Mouse (Mus musculus) cerebellum, adult 18-20 months (tissue): Measurements from ENCODE around the gene Glis3.

Source experiments
- DNase-seq, 2 experiments: peaks; one replicate each; pipeline ENCODE4 v3.0.0; 2021

Gene Glis3

DNA sequence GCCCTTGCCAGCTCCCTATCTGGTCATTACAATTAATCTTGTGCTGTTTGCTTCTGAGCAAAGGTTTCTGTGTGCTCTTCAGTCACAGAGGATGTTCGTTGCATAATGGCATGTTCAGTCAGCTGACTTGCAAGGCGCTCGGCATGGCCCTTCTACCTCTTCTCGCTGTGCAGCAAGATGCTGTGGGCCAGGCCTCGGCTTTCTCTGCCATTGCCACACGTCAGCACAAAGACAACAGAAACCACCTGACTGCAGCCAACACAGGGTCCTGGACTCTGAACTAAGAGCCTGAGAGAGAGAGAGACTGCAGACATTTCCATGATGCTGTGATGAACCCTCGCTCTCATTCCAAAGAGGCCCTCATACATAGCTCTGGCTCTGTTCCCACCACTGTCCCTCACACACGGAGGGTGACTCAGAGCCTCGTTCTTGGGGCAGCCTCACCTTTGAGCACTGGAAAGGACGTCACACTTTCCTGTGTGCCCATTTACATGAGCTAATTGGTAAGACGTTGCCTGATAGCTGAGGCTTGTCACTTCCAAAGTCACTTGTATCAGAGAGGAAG is 380.6 kb downstream of the Glis3 start:
- peak in 1 of 2 experiments; percentile 9 for DNase-seq

DNA sequence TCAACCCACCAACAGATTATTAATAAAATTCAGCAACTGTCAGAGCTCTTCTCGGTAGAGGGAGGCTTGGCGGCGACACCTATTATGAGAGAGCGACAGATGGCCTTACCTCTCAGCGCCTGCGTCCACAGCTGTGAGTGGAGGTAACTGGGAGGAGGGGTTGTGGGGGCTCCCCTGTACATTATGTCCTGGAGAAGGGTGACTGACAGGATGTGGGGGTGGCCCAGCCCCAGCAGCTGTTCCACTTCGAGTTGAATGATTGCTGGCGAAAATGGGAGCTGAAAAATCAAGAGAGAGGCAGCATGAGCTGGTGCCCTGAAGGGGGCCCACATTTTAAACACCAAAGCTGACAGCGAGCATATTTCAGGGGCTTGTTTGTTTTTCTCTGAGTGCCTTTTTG is 381.2 kb downstream of the Glis3 start:
- DNase-seq: peak; percentile 14 to 15

DNA sequence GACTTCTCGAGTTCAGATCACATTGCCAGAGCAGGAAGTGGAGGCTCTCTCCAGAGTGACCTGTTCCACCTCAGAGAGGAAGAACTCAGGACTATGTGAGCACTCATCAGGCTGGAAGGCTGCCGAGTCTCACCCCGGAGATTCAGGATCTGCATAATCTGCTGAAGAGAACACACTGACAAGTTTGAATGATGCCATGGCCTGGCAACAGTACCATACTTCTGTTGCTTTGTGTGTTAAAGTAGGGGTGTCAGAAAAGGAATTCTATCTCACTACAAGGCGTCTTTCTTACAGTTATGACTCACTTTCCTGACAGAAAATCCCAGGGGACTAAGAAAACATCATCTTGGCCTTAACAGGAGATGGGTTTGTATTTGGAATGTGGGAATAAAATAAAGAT is 388.3 kb downstream of the Glis3 start:
- DNase-seq: no peak

GRCm38 (mm10) chr19:28289457-28289856 is 390.4 kb downstream of the Glis3 start:
- DNase-seq: no peak

DNA sequence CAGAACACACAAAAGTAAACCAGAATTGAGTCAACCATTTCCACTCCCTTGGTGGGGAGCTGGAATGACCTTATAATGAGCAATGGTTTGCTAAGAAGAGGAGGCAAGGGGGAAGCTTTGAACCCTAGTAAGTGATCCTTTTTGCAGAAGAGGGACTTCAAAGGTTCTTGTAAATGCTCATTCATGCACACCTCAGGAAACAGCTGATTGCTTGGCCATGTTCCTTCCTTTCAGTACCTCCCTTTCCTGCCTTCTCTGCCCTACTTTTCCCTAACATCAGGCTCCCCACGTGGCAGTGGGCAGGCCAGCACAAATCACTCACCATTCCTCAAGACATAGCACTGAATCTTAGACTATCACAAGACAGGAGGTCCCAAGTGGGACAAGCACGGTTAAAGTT is 392.4 kb downstream of the Glis3 start:
- no peak for DNase-seq

DNA sequence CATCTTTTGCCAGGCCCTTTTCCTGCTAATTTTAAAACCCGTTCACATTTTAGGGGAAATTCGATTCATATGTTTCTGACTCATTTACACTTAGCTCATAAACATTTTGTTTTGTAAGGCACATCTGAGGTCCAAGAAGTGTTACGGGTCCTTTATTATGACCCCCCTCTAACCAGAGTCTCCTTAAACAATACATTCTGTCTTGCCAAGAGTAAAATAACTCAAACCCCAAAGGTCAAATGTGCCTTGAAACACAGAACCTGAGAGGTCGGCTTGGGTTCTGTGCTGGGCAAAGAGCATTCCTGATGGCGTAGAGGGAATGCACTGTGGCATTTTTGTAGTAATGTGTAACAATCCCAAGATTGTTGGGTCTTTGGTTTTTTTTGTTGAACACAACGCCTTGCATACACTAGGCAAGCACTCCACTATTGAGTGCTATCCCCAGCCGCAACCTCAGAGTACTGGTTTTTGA is 395.7 kb downstream of the Glis3 start:
- DNase-seq: no peak

DNA sequence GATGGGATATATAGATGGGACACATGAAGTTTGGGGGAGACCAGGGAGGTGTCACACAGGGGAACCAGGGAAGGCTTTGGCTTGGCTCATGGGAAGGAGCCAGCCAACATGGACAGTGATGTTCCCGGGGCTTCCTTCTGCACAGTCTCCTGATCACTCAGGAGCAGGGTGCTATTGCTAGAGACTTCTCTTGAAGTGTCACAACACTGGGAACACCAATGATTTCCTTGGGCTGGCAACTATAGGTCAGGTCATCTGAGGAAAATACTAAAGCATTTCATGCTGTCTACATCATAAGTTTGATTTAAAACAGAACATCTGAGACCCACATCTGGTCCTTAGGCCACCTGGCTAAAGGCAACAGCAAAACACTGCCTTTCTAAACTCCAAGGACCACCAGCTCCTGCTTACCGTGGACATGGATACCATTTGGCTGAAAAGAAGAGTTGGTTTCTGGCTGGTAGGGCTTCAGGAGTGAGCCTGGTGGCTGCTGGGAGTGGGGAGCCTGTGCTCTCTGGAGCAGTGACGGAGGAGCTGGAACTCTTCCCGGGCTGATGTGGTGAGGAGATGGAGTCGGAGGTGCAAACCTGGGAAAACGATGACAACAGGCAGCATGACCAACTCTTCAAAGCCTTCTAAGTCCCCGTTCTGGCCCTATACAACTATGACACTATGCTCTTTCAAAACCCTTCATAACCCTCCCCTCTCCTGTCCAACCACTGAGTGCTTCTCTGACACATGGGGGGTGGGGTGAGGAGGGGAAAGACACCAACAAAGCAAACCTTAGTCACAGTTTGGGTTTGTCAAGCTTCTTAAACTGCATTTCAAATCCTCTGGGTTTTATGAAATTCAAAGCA is 396.4 kb downstream of the Glis3 start:
- DNase-seq: no peak

- no peak for DNase-seq
Observed at GRCm38 (mm10) chr19:28281405-28281804, 398.5 kb downstream of the Glis3 start.

- DNase-seq: no peak
Observed at GRCm38 (mm10) chr19:28277104-28277503, 402.8 kb downstream of the Glis3 start.

DNA sequence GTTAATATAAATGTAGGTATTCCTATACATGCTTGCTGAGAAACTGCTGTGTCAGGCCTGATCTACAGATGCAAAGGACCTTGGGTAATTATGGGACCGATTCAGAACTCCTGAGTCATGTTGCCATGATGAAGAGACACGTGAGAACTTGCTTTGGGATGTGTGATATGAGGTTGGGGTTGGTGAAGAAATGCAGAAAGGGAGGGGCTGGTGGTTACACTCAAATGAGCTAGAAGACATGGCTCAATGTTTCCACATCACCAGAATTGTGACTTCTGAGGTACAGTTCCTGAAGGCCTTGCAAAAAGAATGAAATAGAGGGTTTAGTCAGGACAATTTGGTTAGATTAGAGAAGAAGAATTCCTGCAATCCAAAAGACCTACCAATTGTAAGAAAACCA is 405.4 kb downstream of the Glis3 start:
- DNase-seq: no peak

DNA sequence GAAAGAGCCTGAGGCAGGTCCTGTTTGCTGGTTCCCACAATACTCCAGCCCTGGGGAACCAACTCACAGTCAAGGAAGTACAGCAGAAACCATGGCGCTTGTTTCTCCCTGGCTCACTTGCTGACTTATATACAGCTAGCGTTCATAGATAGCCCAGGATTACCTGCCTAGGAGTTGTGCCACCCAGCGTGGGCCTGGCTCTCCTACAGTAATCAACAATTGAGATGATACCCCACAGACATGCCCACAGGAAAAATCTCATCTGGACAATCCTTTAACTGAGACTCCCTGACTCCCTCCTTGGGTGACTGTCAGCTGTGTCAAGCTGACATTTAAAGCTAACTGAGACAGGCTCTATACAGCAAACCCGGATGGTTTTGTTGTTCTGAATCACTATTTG is 405.9 kb downstream of the Glis3 start:
- DNase-seq: no peak

DNA sequence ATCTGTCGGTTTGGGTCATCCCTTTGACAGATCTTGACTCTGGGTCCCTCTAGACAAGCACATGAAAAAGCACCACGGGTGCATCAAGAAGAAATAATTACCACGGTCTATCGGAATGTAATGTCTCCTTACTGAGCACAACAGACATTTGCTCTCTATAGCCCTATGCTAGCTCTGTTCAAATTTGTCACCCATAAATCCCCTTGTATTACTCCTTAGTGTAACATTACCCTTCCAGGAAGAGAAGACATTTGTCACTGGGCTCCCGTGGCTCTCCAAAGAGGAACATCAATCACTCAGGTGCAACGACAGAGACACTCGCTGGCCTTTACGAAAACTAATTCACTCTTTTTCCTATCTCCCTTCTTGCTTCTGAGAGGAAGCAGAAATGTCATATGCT is 413.0 kb downstream of the Glis3 start:
- DNase-seq: no peak

- no peak for DNase-seq
Observed at GRCm38 (mm10) chr19:28265776-28266175, 414.1 kb downstream of the Glis3 start.

DNA sequence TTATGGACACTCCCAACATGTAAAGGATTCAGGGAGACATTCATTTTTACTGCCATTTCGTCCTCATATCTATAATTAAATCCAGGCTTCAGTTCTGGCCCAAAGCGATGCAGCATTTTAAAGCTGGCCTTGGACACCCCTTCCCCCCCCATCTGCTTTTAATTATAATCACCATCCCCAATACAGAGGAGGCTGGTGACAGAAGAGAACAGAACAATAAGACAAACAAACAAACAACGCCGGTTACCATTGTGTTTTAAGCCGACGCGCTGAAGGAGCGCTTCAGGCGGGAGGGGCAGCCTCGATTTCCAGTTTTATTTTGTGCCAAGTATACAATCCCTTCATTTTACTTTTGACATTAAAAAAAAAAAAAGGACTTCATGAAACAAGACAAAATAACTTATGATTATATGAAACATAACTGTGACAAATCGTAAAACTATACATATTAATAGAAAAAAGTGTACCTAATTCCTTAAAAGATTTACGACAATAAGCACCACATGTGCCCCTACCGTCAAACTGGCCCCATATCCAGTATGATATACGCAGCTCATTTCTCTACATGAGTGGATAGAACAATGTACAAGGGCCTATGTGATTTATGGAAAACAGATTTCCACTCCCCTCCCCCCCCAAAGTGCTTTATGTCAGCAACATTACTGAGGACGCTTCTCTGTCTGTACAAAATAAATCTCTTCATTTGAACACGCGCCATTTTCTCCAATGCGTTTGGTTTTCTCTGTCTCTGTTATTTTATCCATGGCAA is 420.8 kb downstream of the Glis3 start:
- no peak for DNase-seq

DNA sequence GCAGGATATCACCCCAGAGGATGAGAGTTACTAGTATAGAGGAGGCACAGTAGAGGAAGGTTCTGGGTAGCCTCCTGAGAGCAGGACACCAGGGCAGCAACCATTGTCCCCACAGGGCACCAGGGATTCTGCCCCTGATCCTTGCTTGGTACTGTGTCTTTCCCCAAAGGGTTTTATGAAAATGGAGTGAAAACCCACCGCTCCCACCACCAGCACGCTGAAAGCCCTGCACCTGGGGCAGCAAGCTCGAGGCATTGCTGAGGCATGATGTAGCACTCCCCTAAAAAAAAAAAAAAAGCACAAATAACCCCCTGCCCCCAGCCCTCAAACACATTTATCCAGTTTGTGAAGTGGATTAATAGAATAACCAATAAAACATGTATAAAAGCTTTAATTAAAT is 421.4 kb downstream of the Glis3 start:
- DNase-seq: no peak

- DNase-seq: no peak
Observed at GRCm38 (mm10) chr19:28247345-28247744, 432.5 kb downstream of the Glis3 start.

GRCm38 (mm10) chr19:28246186-28246585 is 433.7 kb downstream of the Glis3 start:
- no peak for DNase-seq

DNA sequence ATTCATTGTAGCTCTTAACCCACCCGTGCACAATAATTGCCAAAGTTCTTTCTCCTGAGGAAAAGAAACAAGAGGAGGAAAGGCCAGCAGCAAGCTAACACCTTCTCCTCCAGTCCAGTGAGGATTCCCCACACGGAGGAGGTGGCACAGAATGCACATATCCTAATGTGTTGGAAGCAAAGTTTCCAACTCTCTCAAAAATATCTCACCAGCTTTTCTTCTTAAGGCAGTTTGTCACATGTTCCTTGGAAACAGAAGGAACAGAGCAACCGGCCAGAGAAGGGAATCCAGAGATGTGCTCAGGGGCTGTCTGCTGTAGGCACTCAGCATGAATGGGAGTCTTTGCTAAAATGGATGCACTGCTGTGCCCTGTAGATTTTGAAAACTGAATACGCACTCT is 441.8 kb downstream of the Glis3 start:
- no peak for DNase-seq

- no peak for DNase-seq
Observed at GRCm38 (mm10) chr19:28237621-28238020, 442.3 kb downstream of the Glis3 start.

DNA sequence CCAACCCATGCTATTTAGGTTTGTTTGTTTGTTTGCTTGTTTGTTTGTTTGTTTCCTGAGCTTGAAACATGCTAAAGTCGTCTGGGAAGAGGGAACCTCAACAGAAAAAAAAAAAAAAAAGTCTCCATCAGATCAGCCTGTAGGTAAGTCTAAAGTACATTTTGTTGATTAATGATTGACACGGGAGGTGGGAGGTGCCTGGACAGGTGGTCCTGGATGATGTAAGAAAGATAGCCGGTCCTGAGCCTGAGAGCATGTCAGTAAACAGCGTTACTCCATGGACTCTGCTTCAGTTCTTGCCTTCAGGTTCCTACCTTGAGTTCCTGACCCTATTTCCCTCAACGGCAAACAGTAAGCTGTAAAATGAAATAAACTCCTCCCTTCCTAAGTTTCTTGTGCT is 444.3 kb downstream of the Glis3 start:
- DNase-seq: no peak

DNA sequence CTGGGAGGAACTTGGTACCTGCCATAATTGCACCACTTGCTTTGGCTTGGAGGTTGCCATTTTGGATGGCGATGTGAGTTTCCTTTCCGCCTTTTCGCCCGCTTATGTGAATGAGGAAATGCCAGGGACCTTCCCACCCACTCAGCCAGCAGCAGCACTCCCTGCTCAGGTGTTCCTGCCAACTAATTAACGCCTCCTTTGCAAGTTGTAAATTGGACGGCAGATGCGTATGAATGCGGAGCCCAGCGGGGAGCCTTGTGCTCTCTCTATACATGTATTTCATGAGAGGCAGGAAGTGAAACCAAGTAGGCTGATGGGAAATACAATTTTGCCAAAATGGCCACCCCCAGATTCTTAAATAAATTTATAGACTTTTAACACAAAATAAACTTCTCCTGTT is 444.8 kb downstream of the Glis3 start:
- no peak for DNase-seq

- no peak for DNase-seq
Observed at GRCm38 (mm10) chr19:28234676-28235075, 445.2 kb downstream of the Glis3 start.

- no peak for DNase-seq
Observed at GRCm38 (mm10) chr19:28231511-28231910, 448.4 kb downstream of the Glis3 start.

GRCm38 (mm10) chr19:28227526-28227925 is 452.4 kb downstream of the Glis3 start:
- no peak for DNase-seq
